Mouse (Mus musculus) small intestine, adult 2 months (tissue): Measurements from ENCODE around the gene Olfr1375. TPM values are rescaled to one million over a fixed set of nuclear protein-coding genes. Genes with fewer than 3 reads are reported as not detected.

ENCODE experiments used
- H3K27ac ChIP-seq: fragments of 200-500 bp; 2 replicates; pipeline ENCODE4 v1.5.1; 2012; ENCODE audit warnings: low read depth, low read length, control low read depth, inconsistent platforms; ENCODE audit not compliant: insufficient read depth
- H3K27me3 ChIP-seq: fragments of 200-500 bp; 2 replicates; pipeline ENCODE4 v1.6.1; 2012; ENCODE audit warnings: mild to moderate bottlenecking, moderate library complexity, low read length, inconsistent platforms; ENCODE audit not compliant: control insufficient read depth, insufficient read depth
- H3K36me3 ChIP-seq: fragments of 200-500 bp; 2 replicates; pipeline ENCODE4 v1.6.1; 2012; ENCODE audit warnings: mild to moderate bottlenecking, low read length, control low read depth, inconsistent platforms; ENCODE audit not compliant: control insufficient read depth, insufficient read depth
- H3K4me1 ChIP-seq: fragments of 200-500 bp; 2 replicates; pipeline ENCODE4 v1.6.1; 2012; ENCODE audit warnings: low read length, inconsistent platforms, mixed read lengths; ENCODE audit not compliant: control insufficient read depth, insufficient read depth, insufficient read length
- H3K4me3 ChIP-seq: fragments of 200-500 bp; 2 replicates; pipeline ENCODE4 v1.5.1; 2012; ENCODE audit warnings: low read depth, mild to moderate bottlenecking, control low read depth, inconsistent platforms, low read length, moderate library complexity
- CTCF ChIP-seq: fragments of 200-500 bp; IDR thresholded peaks from 2 replicates; pipeline ENCODE4 v1.5.1; 2012; ENCODE audit warnings: low read depth, mild to moderate bottlenecking, control low read depth, inconsistent platforms, low read length, moderate library complexity, mixed read lengths; ENCODE audit not compliant: insufficient replicate concordance, insufficient read length; ENCODE audit errors: extremely low read depth
- POLR2A ChIP-seq: fragments of 200-500 bp; IDR thresholded peaks from 2 replicates; pipeline ENCODE4 v1.6.1; 2012; ENCODE audit warnings: low read depth, mild to moderate bottlenecking, control low read depth, inconsistent platforms, low read length, moderate library complexity
- WGBS: fragments of 180-500 bp; shearing (Covaris S2); methylation state at CpG from one replicate; pipeline ENCODE4 v1.1.7; 2018; 5-methylcytosine and 5-hydroxymethylcytosine counted together
- polyA plus RNA-seq: library from polyadenylated mRNA; depleted of rRNA; stranded (reverse); fragments of >200 nt; gene quantifications from 2 replicates; pipeline ENCODE4 v1.2.3, GENCODE M21; 2012; rRNA removed

Olfr1375 gene
- polyA plus RNA-seq, 1 experiment, result not detected

DNA sequence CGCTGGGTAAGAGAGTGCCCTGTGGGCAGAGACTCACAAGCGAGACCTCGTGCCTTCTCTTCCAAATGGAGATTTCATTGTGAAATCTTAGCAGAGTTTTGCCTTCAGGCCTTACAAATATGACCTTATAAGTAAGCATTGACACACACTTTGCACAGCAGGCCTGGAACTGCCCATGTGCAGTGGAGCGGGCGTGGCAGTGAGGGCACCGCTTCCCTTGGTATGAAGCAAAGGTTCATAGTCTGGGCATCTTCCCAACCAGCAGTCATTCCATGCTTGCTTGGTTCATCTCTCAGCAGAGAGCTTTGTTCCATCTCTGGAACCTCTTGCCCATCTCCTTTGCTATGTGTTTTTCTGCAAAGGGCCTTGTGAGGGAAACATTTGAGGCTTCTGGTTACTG, 13.1 kb downstream of the Olfr1375 start:
- TF ChIP-seq POLR2A, result no peak
- no peak for TF ChIP-seq CTCF
- Histone ChIP-seq H3K4me3 (no peak overlapping the region), H3K36me3 (no peaks in the 10 kb centered on the region), H3K4me1 (no peaks in the 10 kb centered on the region), H3K27me3 (no peaks in the 10 kb centered on the region), H3K27ac (no peak overlapping the region)
- WGBS, result 78% methylated on average over 6 of the region's 6 CpGs

DNA sequence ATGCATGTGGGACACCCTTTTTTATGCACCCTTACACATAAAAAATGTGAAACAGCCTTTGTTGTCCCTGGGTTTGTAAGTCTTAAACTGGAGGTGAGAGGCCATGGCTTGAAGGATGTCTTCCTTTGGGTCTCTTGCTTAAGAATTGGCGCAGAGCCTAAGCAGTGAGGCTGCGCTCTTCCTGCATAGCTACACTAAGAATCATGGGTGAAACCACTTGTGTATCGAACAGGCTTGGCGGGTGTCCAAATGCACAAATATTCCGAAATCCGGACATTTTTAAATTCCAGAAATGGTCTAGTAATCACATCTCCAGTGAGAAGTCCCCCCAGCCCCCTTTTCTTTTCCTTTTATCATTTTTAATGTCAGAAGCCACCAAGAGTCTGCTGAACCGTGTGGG, 15.4 kb downstream of the Olfr1375 start:
- Histone ChIP-seq H3K4me1 (no peaks in the 10 kb centered on the region), H3K4me3 (no peak overlapping the region), H3K27ac (no peak overlapping the region), H3K27me3 (no peaks in the 10 kb centered on the region), H3K36me3 (peaks cover 1% of the 10 kb centered on the region; the same call in 1 of the 2 replicates)
- 74% methylated on average over 7 of the region's 7 CpGs for WGBS
- TF ChIP-seq POLR2A (no peak), CTCF (no peak)

DNA sequence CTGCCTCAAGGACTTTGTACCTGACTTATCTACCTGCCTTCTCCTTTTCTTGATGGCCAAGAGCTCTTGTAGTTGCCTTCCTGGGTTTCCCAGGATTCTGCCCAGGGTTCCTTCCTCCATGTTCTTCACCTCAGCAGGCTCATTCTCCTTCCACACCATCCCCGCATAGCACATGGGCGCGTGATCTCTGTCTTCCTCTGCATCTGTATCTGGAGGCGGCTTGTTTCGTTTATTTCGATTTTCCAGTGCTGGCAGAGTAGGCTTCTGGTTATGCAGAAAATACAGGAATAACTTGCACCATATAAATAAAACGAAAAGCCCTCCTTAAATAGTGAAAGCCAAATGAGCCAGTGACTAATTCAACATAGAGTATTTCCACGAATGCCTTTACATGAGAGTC, 15.9 kb downstream of the Olfr1375 start:
- H3K27me3 ChIP-seq, result no peaks in the 10 kb centered on the region
- no peak for TF ChIP-seq CTCF
- H3K4me1 ChIP-seq, result no peaks in the 10 kb centered on the region
- no peak overlapping the region for H3K4me3 ChIP-seq
- no peak overlapping the region for H3K27ac ChIP-seq
- 91% methylated on average over 8 of the region's 8 CpGs for WGBS
- peaks cover 1% of the 10 kb centered on the region; the same call in 1 of the 2 replicates for H3K36me3 ChIP-seq

DNA sequence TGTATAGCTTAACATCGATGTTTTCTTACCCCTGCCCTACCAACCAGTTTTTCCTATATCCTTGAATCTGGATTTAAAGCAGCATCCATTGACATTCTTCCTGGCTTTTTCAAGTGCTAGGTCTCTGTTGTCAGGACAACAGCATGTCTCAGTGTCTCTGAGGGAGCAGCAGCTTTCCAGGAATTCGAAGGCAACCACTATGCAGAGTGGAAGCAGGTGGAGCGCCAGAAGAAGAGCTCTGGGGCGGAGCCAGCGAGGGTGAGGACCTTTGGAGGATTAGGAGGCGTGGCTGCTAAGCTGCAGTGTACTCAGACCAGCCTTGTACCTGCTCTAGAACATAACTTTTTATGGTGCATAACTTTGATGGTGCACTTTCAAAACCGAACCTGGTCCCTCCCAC, 36.6 kb downstream of the Olfr1375 start:
- H3K4me3 ChIP-seq, result no peak overlapping the region
- no peaks in the 10 kb centered on the region for H3K36me3 ChIP-seq
- 31% methylated on average over 7 of the region's 7 CpGs for WGBS
- H3K4me1 ChIP-seq, result no peaks in the 10 kb centered on the region
- no peaks in the 10 kb centered on the region for H3K27me3 ChIP-seq
- no peak for TF ChIP-seq POLR2A
- TF ChIP-seq CTCF, result no peak
- no peak overlapping the region for H3K27ac ChIP-seq

DNA sequence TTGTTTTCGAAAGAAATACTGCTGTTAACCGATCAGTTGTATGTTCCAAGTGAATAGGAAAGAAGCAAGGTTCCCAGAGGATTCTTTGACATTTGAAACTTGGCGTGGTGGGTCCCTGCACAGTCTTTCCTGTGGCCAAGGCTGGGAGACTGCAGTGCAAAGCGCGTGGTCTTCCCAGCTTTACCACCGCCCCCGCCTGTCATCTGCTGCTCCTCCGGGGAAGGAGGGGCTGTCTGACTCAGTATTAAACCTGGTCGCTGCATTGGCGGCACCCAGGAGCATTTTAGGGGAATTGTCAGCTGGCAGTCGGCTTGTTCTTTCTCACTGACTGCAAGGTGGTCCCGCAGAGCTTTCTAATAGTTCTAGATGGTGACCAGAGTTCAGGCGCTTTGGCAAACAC, 37.4 kb downstream of the Olfr1375 start:
- no peak for TF ChIP-seq POLR2A
- TF ChIP-seq CTCF, result no peak
- H3K27me3 ChIP-seq, result no peaks in the 10 kb centered on the region
- no peak overlapping the region for H3K4me3 ChIP-seq
- no peaks in the 10 kb centered on the region for H3K36me3 ChIP-seq
- H3K4me1 ChIP-seq, result no peaks in the 10 kb centered on the region
- WGBS, result 47% methylated on average over 13 of the region's 13 CpGs
- H3K27ac ChIP-seq, result no peak overlapping the region

Other genes with a start within 250 kb of the Olfr1375 start
- gene Zfp354c, start 220.4 kb upstream of the Olfr1375 start, polyA plus RNA-seq, result 0.19 and 0.38 TPM in 2 replicates
- gene Zfp879, start 206.6 kb upstream of the Olfr1375 start, polyA plus RNA-seq, result 0.05 TPM in 1 of 2 replicates, not detected in the other
- gene Grm6, start 197.4 kb upstream of the Olfr1375 start, polyA plus RNA-seq, result 0.24 and 0.53 TPM in 2 replicates
- gene Zfp454, start 160.5 kb upstream of the Olfr1375 start, polyA plus RNA-seq, result not detected in 2 replicates
- gene Zfp2, start 131.9 kb upstream of the Olfr1375 start, polyA plus RNA-seq, result 0.09 and 0.61 TPM in 2 replicates
- gene Zfp354b, start 116.5 kb upstream of the Olfr1375 start, polyA plus RNA-seq, result not detected in 2 replicates
- not detected in 2 replicates for gene 4933414I15Rik, start 104.3 kb upstream of the Olfr1375 start, polyA plus RNA-seq
- 0.08 TPM in 1 of 2 replicates, not detected in the other for gene Prop1, start 94.3 kb upstream of the Olfr1375 start, polyA plus RNA-seq
- gene Olfr1378, start 81.6 kb upstream of the Olfr1375 start, polyA plus RNA-seq, result not detected in 2 replicates
- gene Olfr1377, start 66.1 kb upstream of the Olfr1375 start, polyA plus RNA-seq, result not detected in 2 replicates
- gene Olfr51, start 44.5 kb upstream of the Olfr1375 start, polyA plus RNA-seq, result not detected in 2 replicates
- gene Olfr54, start 33.9 kb upstream of the Olfr1375 start, polyA plus RNA-seq, result not detected in 2 replicates
- 0.09 and 0.10 TPM in 2 replicates for gene Zfp354a, start 11.1 kb downstream of the Olfr1375 start, polyA plus RNA-seq
- not detected in 2 replicates for gene Gm12569, start 172.4 kb downstream of the Olfr1375 start, polyA plus RNA-seq
- 8.0 and 14.3 TPM in 2 replicates for gene Clk4, start 213.6 kb downstream of the Olfr1375 start, polyA plus RNA-seq
- 0.18 and 0.23 TPM in 2 replicates for gene BC049762, start 214.9 kb downstream of the Olfr1375 start, polyA plus RNA-seq
- 1.6 and 4.4 TPM in 2 replicates for gene Col23a1, start 241.8 kb downstream of the Olfr1375 start, polyA plus RNA-seq